Mouse (Mus musculus): Measurements from ENCODE around the gene Psmb6. TPM values are rescaled to one million over a fixed set of nuclear protein-coding genes. Genes with fewer than 3 reads are reported as not detected.
A peak's percentile ranks its signal among the peaks of the same experiment; 100 is the strongest.

The Psmb6 gene
- polyA plus RNA-seq, 1 experiment = 141 TPM

- H3K27ac ChIP-seq (ENCODE audit: insufficient read depth, low read depth, low read length) = no peak overlapping the region
- H3K4me1 ChIP-seq (ENCODE audit: control insufficient read depth, insufficient read depth, low read length) = peaks cover 9% of the 10 kb centered on the region
- no peak for TF ChIP-seq CTCF (IDR thresholded peaks at IDR 0.05; ENCODE audit: low read depth, low read length)
- no peak for TF ChIP-seq POLR2A (IDR thresholded peaks at IDR 0.05; ENCODE audit: borderline replicate concordance, low read depth, low read length)
- peak overlapping the region; percentile 78 for H3K4me3 ChIP-seq (ENCODE audit: insufficient read depth, low read length)
Measured at GRCm38 (mm10) chr11:70540928-70541327, 15.8 kb downstream of the Psmb6 start.

DNA sequence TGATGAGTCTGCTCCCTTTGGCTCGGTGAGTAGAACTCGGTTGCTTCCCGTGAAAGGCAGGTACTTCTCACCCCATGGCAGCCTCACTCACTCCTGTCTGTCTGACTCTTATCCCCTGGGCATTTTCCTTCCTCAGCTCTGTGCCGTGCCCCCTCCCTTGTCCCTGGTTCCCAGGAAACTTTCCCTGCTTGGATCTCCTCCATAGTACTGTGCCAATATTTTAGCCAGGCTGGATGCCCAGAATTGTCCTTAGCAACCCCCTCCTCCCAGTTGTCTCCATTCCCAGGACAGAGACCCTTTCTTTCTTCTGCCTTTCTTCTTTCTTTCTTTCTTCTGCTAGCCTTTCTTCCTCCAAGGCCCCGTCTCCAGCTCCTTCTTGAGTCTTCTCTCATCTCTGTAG is 16.2 kb downstream of the Psmb6 start:
- Histone ChIP-seq H3K4me1 (ENCODE audit: control insufficient read depth, insufficient read depth, low read length) (peaks cover 9% of the 10 kb centered on the region), H3K27ac (ENCODE audit: insufficient read depth, low read depth, low read length) (no peak overlapping the region), H3K4me3 (ENCODE audit: insufficient read depth, low read length) (no peak overlapping the region)
- TF ChIP-seq CTCF (IDR thresholded peaks at IDR 0.05; ENCODE audit: low read depth, low read length) = no peak
- no peak for TF ChIP-seq POLR2A (IDR thresholded peaks at IDR 0.05; ENCODE audit: borderline replicate concordance, low read depth, low read length)

DNA sequence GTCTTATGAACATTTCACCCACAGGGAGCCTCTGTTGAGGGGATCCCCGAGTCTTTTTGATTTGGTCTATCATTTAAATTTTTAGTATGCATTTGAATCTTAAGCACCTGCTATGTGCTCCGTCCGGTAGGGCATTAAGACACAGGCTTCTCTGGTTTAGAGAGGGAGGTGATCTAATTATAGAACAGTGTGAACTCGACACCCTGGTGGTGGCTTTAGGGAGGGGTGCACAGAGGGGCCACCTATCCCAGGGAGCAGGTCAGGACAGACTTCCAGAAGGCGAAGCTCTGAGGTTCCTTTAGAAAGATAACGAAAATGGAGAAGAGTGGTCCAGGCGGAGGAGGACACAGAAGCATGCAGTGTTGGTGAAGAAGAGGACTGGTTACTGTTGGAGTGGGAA is 19.3 kb downstream of the Psmb6 start:
- Histone ChIP-seq H3K4me1 (ENCODE audit: control insufficient read depth, insufficient read depth, low read length) (peaks cover 7% of the 10 kb centered on the region; the same call in 1 of the 2 replicates), H3K27ac (ENCODE audit: insufficient read depth, low read depth, low read length) (no peak overlapping the region), H3K4me3 (ENCODE audit: insufficient read depth, low read length) (no peak overlapping the region)
- no peak for TF ChIP-seq CTCF (IDR thresholded peaks at IDR 0.05; ENCODE audit: low read depth, low read length)
- no peak for TF ChIP-seq POLR2A (IDR thresholded peaks at IDR 0.05; ENCODE audit: borderline replicate concordance, low read depth, low read length)

DNA sequence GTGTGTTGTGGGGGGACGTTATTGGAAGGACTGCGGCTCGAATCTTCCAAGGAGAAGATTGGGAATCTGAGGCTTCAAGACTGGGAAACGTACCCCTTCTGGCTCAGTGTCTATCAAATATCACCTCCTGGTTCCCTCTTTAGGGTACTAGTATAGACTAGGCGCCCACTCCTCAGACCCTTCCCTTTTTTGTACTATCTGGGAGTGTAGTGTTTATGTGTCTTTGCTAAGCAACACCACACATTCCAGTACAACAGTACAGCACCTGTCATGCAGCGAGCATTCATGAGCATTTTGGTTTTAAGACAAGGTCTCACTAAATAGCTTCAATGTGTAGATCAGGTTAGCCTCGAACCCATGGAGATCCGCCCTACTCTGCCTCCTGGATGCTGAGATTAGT is 26.4 kb downstream of the Psmb6 start:
- TF ChIP-seq POLR2A (IDR thresholded peaks at IDR 0.05; ENCODE audit: borderline replicate concordance, low read depth, low read length) (no peak), CTCF (IDR thresholded peaks at IDR 0.05; ENCODE audit: low read depth, low read length) (no peak)
- Histone ChIP-seq H3K4me1 (ENCODE audit: control insufficient read depth, insufficient read depth, low read length) (0 out of 2 replicates have a peak, but pooled peaks cover 2% of the 10 kb centered on the region), H3K4me3 (ENCODE audit: insufficient read depth, low read length) (no peak overlapping the region), H3K27ac (ENCODE audit: insufficient read depth, low read depth, low read length) (no peak overlapping the region)

DNA sequence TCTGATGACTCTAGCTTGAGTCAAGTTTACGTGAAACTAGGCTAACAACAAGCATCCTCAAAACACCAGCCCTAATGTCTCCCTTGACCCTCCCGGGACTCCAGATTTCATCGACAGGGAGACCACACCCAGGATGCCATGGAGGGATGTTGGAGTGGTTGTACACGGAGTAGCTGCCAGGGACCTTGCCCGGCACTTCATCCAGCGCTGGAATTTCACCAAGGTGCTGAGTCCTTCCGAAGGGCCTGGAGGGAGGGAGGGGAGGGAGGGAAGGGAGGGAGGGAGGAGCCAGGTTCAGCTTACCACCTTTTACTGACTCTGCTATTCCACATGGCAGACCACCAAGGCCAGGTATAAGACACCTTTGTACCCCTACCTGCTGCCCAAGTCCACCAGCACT is 28.8 kb downstream of the Psmb6 start:
- H3K27ac ChIP-seq (ENCODE audit: insufficient read depth, low read depth, low read length) = no peak overlapping the region
- no peak overlapping the region for H3K4me3 ChIP-seq (ENCODE audit: insufficient read depth, low read length)
- 0 out of 2 replicates have a peak, but pooled peaks cover 2% of the 10 kb centered on the region for H3K4me1 ChIP-seq (ENCODE audit: control insufficient read depth, insufficient read depth, low read length)
- no peak for TF ChIP-seq POLR2A (IDR thresholded peaks at IDR 0.05; ENCODE audit: borderline replicate concordance, low read depth, low read length)
- no peak for TF ChIP-seq CTCF (IDR thresholded peaks at IDR 0.05; ENCODE audit: low read depth, low read length)

- Histone ChIP-seq H3K4me1 (ENCODE audit: control insufficient read depth, insufficient read depth, low read length) (no peaks in the 10 kb centered on the region), H3K4me3 (ENCODE audit: insufficient read depth, low read length) (no peak overlapping the region), H3K27ac (ENCODE audit: insufficient read depth, low read depth, low read length) (no peak overlapping the region)
- TF ChIP-seq CTCF (IDR thresholded peaks at IDR 0.05; ENCODE audit: low read depth, low read length) = no peak
- TF ChIP-seq POLR2A (IDR thresholded peaks at IDR 0.05; ENCODE audit: borderline replicate concordance, low read depth, low read length) = no peak
Measured at GRCm38 (mm10) chr11:70557545-70557944, 32.4 kb downstream of the Psmb6 start.

DNA sequence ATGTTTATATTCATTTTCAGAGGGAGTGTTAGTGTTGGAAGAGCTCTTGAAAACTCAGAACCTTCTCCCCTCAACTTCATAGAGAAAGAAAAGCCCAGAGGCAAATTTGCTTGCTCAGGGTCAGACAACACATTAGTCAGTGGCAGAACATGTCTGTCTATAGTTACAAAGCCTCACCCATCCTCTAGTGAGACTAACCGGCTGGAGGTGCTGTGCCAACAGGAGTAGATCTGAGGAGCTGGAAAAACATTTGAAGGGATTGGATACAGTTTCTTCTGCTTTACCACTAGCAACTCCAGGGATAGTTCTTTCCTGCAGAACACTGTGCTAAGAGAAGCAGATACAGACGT is 36.7 kb downstream of the Psmb6 start:
- TF ChIP-seq POLR2A (IDR thresholded peaks at IDR 0.05; ENCODE audit: borderline replicate concordance, low read depth, low read length) (no peak), CTCF (IDR thresholded peaks at IDR 0.05; ENCODE audit: low read depth, low read length) (no peak)
- no peak overlapping the region for H3K27ac ChIP-seq (ENCODE audit: insufficient read depth, low read depth, low read length)
- peaks cover 13% of the 10 kb centered on the region for H3K4me1 ChIP-seq (ENCODE audit: control insufficient read depth, insufficient read depth, low read length)
- peak overlapping the region; percentile 68 for H3K4me3 ChIP-seq (ENCODE audit: insufficient read depth, low read length)

DNA sequence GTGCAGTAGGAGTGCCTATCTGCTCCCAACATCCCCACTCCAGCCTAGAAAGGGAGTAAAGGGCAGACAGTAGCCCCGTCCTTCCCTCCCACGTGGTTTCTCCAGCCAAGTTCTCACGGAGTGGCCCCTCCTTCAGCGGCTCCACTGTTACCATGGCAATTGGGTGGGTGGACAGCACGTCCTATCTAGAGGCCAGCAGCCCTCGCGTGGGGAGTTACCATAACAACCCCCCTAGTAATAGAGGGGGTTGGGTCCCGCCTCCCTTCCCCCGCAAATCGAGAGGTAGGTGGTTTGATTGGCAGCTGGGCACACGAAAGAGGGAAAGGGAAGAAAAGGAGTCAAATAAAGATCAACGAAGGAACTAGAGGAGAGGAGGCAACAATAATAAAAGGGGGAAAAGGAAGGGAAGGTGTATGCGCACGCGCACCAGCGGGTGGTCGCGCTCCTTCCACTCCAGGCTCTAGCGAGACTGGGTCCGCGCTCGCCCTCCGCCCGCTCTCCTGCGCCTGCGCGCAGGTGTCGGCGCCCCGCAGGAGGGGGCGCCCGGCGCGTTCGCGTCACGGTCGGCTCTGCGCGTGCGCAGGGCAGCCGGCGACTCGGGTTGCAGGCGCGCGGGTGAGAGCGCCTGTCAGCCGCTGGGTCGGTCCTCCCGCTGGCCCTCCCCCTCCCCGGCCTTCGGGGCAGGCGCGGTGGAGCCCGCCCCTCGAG is 37.3 kb downstream of the Psmb6 start, which contains the start of gene Mink1:
TSS of gene Mink1 (plus strand) at position 595 of the 708 bp plus-strand sequence.
- Histone ChIP-seq H3K27ac (ENCODE audit: insufficient read depth, low read depth, low read length) (peak within 1 kb of the TSS; percentile 73), H3K4me3 (ENCODE audit: insufficient read depth, low read length) (peak within 1 kb of the TSS; percentile 68), H3K4me1 (ENCODE audit: control insufficient read depth, insufficient read depth, low read length) (peaks cover 13% of the 10 kb centered on the region)
- TF ChIP-seq CTCF (IDR thresholded peaks at IDR 0.05; ENCODE audit: low read depth, low read length) = no peak
- no peak for TF ChIP-seq POLR2A (IDR thresholded peaks at IDR 0.05; ENCODE audit: borderline replicate concordance, low read depth, low read length)

DNA sequence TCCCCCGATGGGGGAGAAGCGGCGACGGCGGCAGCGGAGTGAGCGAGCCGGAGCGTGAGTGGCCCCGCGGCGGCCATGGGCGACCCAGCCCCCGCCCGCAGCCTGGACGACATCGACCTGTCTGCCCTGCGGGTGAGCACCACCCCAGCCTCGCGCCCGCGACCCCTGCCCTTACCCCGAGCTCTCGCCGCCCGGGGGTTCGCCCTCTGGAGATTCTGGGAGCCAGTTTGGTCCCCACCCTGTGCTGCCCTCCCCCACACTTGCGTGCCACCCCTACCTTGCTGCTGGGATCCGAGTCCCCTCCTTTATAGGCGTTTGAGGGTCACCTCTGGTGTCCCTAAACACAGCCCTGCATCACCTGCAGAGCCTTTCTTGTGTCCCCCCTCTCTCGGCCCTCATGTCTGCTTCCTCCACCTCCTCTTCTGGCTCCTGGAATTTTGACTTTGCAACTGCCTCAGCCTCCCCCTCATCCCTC is 37.9 kb downstream of the Psmb6 start:
- H3K4me3 ChIP-seq (ENCODE audit: insufficient read depth, low read length) = peak overlapping the region; percentile 68
- TF ChIP-seq CTCF (IDR thresholded peaks at IDR 0.05; ENCODE audit: low read depth, low read length) (no peak), POLR2A (IDR thresholded peaks at IDR 0.05; ENCODE audit: borderline replicate concordance, low read depth, low read length) (no peak)
- H3K4me1 ChIP-seq (ENCODE audit: control insufficient read depth, insufficient read depth, low read length) = peaks cover 16% of the 10 kb centered on the region
- H3K27ac ChIP-seq (ENCODE audit: insufficient read depth, low read depth, low read length) = peak overlapping the region; percentile 73

DNA sequence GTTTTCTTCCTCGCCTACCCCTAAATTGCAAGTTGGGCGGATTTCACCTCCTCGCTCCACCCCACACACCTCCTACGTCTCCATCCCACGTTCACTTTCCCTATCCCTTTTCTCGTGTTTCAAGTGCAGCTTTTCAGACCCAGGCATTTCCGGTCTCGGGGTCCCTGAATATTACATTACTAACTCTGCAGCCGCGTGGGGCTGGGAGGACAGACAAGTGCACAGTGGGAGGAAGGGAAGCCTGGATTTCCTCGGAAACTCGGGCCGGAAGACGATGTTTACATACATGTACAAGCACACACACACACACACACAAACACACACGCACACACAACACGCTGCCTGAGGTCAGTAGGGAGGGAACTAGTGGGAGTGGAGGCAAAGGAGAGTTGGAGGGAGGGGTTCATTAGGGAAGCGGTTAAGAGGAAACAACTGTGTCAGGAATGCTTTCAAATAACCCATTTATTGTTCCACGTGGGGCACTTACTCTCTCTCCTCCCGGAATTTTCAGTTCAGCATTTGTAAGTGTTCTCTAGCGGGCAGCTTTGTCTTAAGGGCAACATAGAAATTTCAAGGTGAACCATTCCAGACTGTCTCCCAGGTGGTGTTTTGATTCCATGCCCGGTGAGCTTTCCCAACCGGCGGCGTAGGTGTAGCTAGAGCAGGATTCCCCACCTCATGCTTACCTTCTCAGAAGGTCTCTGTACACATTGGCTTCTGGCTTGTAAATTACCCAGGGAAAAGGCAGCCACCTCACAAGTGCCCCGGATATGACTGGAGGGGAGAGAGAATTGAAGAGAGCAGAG is 38.5 kb downstream of the Psmb6 start:
- TF ChIP-seq CTCF (IDR thresholded peaks at IDR 0.05; ENCODE audit: low read depth, low read length) (no peak), POLR2A (IDR thresholded peaks at IDR 0.05; ENCODE audit: borderline replicate concordance, low read depth, low read length) (no peak)
- Histone ChIP-seq H3K27ac (ENCODE audit: insufficient read depth, low read depth, low read length) (peak overlapping the region; percentile 73), H3K4me3 (ENCODE audit: insufficient read depth, low read length) (peak overlapping the region; percentile 68), H3K4me1 (ENCODE audit: control insufficient read depth, insufficient read depth, low read length) (peaks cover 21% of the 10 kb centered on the region)

Measured in bone marrow macrophage, adult 2 months (primary cell).